Mouse (Mus musculus): ENCODE measurements around the gene Rexo4. TPM values are rescaled to one million over a fixed set of nuclear protein-coding genes. Genes with fewer than 3 reads are reported as not detected.

The Rexo4 gene
- total and polyA plus RNA-seq, 2 experiments from 2014 or later = 13.3 to 22.9 TPM

DNA sequence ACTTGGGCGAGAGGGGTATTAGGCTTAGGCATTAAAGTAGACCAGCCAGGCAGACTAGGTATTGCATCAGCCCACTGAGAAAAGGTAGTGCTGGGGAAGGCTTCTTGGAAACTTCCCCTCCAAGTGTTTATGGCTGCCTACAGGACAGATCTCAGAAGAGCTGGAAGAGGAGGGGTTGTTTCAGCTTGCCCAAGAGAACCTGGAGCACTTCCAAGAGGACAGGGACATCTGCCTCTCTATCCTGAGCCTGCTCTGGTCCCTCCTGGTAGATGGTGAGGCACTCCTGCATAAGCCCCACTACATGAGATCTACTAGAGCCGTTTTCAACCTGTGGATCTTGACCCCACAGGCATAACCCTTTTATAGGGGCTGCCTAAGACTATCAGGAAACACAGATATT, 13.8 kb downstream of the Rexo4 start:
- Histone ChIP-seq H3K9ac (replicated peaks; ENCODE audit: low read depth, low read length) (no peak overlapping the region), H3K9me3 (replicated peaks; ENCODE audit: control insufficient read depth, low read length) (no peaks in the 10 kb centered on the region), H3K27me3 (ENCODE audit: control insufficient read depth, insufficient read depth, low read length) (no peaks in the 10 kb centered on the region), H3K36me3 (replicated peaks; ENCODE audit: control insufficient read depth, insufficient read depth, low read length) (peaks cover 39% of the 10 kb centered on the region), H3K4me3 (ENCODE audit: low read depth, low read length) (no peak overlapping the region), H3K4me1 (ENCODE audit: control insufficient read depth, insufficient read depth) (no peaks in the 10 kb centered on the region), H3K4me2 (ENCODE audit: low read depth, low read length) (no peak overlapping the region), H3K27ac (ENCODE audit: low read depth) (no peak overlapping the region)
- ATAC-seq (ENCODE audit: insufficient read depth, low read depth) (no peak), DNase-seq (ENCODE audit: low spot score) (no peak)
- WGBS = 82% methylated on average over 2 of the region's 2 CpGs
- no peak for TF ChIP-seq EP300 (IDR thresholded peaks at IDR 0.05; ENCODE audit: low read depth)
- no peak for TF ChIP-seq CTCF (IDR thresholded peaks at IDR 0.05; ENCODE audit: low read depth)

DNA sequence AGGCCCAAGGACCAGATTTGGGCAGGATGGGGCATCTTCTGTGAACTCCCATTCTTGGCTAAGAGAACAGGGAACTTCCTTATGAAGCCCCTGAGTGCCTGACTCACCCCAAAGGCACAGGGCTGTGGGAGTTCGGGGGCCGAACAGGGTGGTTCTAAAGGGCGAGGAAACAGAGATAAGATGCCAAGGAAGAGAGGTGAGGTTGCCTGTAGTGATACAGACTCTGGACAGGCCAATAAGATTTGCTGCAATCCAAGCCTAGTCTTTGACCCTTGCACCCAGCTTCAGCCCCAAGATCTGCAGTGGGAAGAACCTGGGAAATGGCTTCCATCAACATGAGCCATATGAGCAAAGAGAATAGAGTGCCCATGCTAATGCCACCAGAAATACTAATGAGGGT, 20.9 kb downstream of the Rexo4 start:
- no peaks in the 10 kb centered on the region for H3K4me1 ChIP-seq (ENCODE audit: control insufficient read depth, insufficient read depth)
- H3K27me3 ChIP-seq (ENCODE audit: control insufficient read depth, insufficient read depth, low read length) = no peaks in the 10 kb centered on the region
- no peak overlapping the region for H3K9ac ChIP-seq (replicated peaks; ENCODE audit: low read depth, low read length)
- WGBS = 54% methylated on average over 3 of the region's 3 CpGs
- no peak overlapping the region for H3K4me3 ChIP-seq (ENCODE audit: low read depth, low read length)
- no peak overlapping the region for H3K4me2 ChIP-seq (ENCODE audit: low read depth, low read length)
- ATAC-seq (ENCODE audit: insufficient read depth, low read depth) (no peak), DNase-seq (ENCODE audit: low spot score) (no peak)
- TF ChIP-seq EP300 (IDR thresholded peaks at IDR 0.05; ENCODE audit: low read depth) = no peak
- TF ChIP-seq CTCF (IDR thresholded peaks at IDR 0.05; ENCODE audit: low read depth) = no peak
- H3K36me3 ChIP-seq (replicated peaks; ENCODE audit: control insufficient read depth, insufficient read depth, low read length) = no peaks in the 10 kb centered on the region; the same call in 1 of the 2 replicates
- no peak overlapping the region for H3K27ac ChIP-seq (ENCODE audit: low read depth)
- H3K9me3 ChIP-seq (replicated peaks; ENCODE audit: control insufficient read depth, low read length) = no peaks in the 10 kb centered on the region

DNA sequence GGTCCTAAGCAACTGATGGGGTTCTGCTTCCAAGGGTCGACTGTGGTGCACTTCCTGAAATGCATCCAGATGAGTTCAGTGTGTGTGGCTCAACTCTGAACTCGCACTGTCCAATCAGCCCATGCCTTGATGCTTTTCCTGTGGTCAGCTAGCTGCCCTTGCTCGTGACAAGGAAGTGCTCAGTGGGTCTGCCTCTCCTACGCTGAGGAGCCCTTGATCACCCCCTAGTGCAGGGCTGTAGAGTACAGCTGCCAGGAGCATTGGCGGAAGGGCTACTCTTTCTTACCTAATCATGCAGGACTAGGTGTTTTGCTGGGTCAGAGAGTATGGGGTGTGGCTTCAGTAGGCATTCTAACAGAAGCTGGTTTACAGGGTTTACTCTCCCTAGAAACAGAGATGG, 22.6 kb downstream of the Rexo4 start:
- no peak overlapping the region for H3K4me3 ChIP-seq (ENCODE audit: low read depth, low read length)
- DNase-seq (ENCODE audit: low spot score) = no peak
- H3K36me3 ChIP-seq (replicated peaks; ENCODE audit: control insufficient read depth, insufficient read depth, low read length) = no peaks in the 10 kb centered on the region
- H3K27me3 ChIP-seq (ENCODE audit: control insufficient read depth, insufficient read depth, low read length) = no peaks in the 10 kb centered on the region
- TF ChIP-seq CTCF (IDR thresholded peaks at IDR 0.05; ENCODE audit: low read depth) (no peak), EP300 (IDR thresholded peaks at IDR 0.05; ENCODE audit: low read depth) (no peak)
- 37% methylated on average over 5 of the region's 5 CpGs for WGBS
- H3K4me1 ChIP-seq (ENCODE audit: control insufficient read depth, insufficient read depth) = no peaks in the 10 kb centered on the region
- no peak overlapping the region for H3K9ac ChIP-seq (replicated peaks; ENCODE audit: low read depth, low read length)
- ATAC-seq (ENCODE audit: insufficient read depth, low read depth) = no peak
- no peak overlapping the region for H3K27ac ChIP-seq (ENCODE audit: low read depth)
- no peaks in the 10 kb centered on the region for H3K9me3 ChIP-seq (replicated peaks; ENCODE audit: control insufficient read depth, low read length)
- no peak overlapping the region for H3K4me2 ChIP-seq (ENCODE audit: low read depth, low read length)

DNA sequence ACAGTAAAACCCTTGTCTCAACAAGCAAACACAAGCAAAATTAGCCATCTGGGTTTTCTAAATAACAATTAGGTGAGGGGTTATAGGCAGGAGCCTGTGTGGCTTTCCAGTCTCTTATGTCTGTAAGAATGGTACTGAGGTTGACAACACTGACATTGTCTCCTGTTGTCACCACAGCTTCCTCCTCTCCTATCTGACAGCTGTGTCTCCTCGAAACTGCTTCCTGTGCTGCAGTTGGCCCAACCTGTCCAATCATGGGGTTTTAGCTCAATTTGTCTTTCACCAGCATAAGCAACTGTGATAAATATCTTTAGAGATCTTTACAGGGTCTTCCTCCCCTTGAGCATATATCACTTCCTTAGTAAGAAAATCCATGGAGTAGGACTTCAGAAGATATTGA, 27.8 kb downstream of the Rexo4 start:
- no peaks in the 10 kb centered on the region for H3K9me3 ChIP-seq (replicated peaks; ENCODE audit: control insufficient read depth, low read length)
- WGBS = 30% methylated on average over 1 of the region's 1 CpGs
- no peak overlapping the region for H3K27ac ChIP-seq (ENCODE audit: low read depth)
- no peaks in the 10 kb centered on the region for H3K27me3 ChIP-seq (ENCODE audit: control insufficient read depth, insufficient read depth, low read length)
- H3K4me1 ChIP-seq (ENCODE audit: control insufficient read depth, insufficient read depth) = peaks cover 13% of the 10 kb centered on the region
- H3K4me2 ChIP-seq (ENCODE audit: low read depth, low read length) = no peak overlapping the region
- DNase-seq (ENCODE audit: low spot score) (no peak), ATAC-seq (ENCODE audit: insufficient read depth, low read depth) (no peak)
- no peak overlapping the region for H3K4me3 ChIP-seq (ENCODE audit: low read depth, low read length)
- no peak for TF ChIP-seq EP300 (IDR thresholded peaks at IDR 0.05; ENCODE audit: low read depth)
- TF ChIP-seq CTCF (IDR thresholded peaks at IDR 0.05; ENCODE audit: low read depth) = no peak
- H3K36me3 ChIP-seq (replicated peaks; ENCODE audit: control insufficient read depth, insufficient read depth, low read length) = no peaks in the 10 kb centered on the region
- H3K9ac ChIP-seq (replicated peaks; ENCODE audit: low read depth, low read length) = no peak overlapping the region

DNA sequence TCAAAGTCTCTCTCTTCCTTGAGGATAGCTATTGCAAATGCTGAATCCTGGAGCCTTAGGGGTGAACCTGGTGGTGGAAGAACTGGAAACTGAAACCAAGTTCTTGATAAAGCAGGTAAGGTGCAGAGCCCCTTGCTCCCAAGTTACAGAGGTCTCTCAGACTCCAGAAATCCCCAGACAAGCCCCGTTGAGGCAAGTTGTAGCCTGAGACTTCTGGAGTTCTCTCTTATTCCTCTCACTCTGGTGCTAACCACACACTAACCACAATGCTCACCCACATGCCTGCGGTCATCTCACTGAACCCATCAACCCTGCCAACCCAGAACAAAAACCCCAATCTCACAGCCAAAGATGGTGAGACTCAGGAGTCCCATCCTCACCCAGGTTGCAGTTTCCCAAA, 28.9 kb downstream of the Rexo4 start:
- Histone ChIP-seq H3K27ac (ENCODE audit: low read depth) (no peak overlapping the region), H3K9ac (replicated peaks; ENCODE audit: low read depth, low read length) (no peak overlapping the region), H3K9me3 (replicated peaks; ENCODE audit: control insufficient read depth, low read length) (no peaks in the 10 kb centered on the region), H3K4me1 (ENCODE audit: control insufficient read depth, insufficient read depth) (peaks cover 24% of the 10 kb centered on the region), H3K4me3 (ENCODE audit: low read depth, low read length) (no peak overlapping the region), H3K27me3 (ENCODE audit: control insufficient read depth, insufficient read depth, low read length) (no peaks in the 10 kb centered on the region), H3K4me2 (ENCODE audit: low read depth, low read length) (no peak overlapping the region), H3K36me3 (replicated peaks; ENCODE audit: control insufficient read depth, insufficient read depth, low read length) (no peaks in the 10 kb centered on the region)
- 92% methylated on average over 2 of the region's 2 CpGs for WGBS
- ATAC-seq (ENCODE audit: insufficient read depth, low read depth) (no peak), DNase-seq (ENCODE audit: low spot score) (no peak)
- TF ChIP-seq EP300 (IDR thresholded peaks at IDR 0.05; ENCODE audit: low read depth) (no peak), CTCF (IDR thresholded peaks at IDR 0.05; ENCODE audit: low read depth) (no peak)

DNA sequence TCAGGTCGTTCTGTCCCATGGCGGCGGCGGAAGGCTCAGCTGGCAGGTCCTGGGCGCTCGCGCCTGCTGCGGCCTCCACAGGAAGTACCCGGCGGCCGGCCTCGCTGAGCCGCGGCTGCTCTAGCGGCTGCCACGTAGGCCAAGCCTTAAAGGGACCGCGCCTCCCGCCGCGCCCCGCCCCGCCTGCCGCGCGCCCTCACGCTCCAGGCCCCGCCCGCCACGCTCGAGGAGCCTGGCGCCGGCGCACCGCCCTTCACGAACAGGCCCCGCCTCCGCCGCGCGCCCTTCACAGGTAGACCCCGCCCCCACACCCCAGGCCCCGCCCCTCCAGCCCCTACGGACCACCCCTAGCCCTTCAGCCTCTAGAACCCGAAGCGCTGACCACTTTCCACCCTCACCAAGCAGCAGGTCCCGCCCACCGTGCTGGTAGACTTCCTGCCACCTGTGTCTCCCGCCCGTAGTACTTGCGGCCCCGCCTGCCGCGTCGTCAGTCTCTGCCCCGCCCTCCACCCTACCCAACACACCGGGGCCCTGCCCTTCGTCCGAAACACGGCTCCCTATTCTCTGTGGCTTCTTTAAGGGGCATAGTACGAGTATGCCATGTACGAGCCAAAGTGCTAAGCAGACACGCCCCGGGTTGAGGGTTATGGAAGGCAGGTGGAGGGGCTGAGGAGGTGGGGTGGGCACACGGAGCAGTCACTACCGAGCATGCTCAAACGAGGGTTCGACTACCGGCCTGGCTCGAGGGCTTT, 30.7 kb downstream of the Rexo4 start, which contains the start of the genes Surf4 and Stkld1:
Surf4 (minus strand) TSS at position 625 of the 752 bp plus-strand sequence.
Stkld1 (plus strand) TSS at position 744 of the 752 bp plus-strand sequence.
- Histone ChIP-seq H3K36me3 (replicated peaks; ENCODE audit: control insufficient read depth, insufficient read depth, low read length) (peaks cover 3% of the 10 kb centered on the region; the same call in 1 of the 2 replicates), H3K4me1 (ENCODE audit: control insufficient read depth, insufficient read depth) (peaks cover 25% of the 10 kb centered on the region), H3K27ac (ENCODE audit: low read depth) (peak within 1 kb of the TSS; percentile 94), H3K9me3 (replicated peaks; ENCODE audit: control insufficient read depth, low read length) (no peaks in the 10 kb centered on the region), H3K4me2 (ENCODE audit: low read depth, low read length) (peak within 1 kb of the TSS; percentile 79), H3K27me3 (ENCODE audit: control insufficient read depth, insufficient read depth, low read length) (no peaks in the 10 kb centered on the region), H3K4me3 (ENCODE audit: low read depth, low read length) (peak within 1 kb of the TSS; percentile 90), H3K9ac (replicated peaks; ENCODE audit: low read depth, low read length) (peak within 1 kb of the TSS; percentile 98)
- ATAC-seq (ENCODE audit: insufficient read depth, low read depth) = peak; percentile 97
- DNase-seq (ENCODE audit: low spot score) = peak; percentile 95
- WGBS = 2% methylated on average over 31 of the region's 70 CpGs
- TF ChIP-seq EP300 (IDR thresholded peaks at IDR 0.05; ENCODE audit: low read depth) = no peak
- TF ChIP-seq CTCF (IDR thresholded peaks at IDR 0.05; ENCODE audit: low read depth) = no peak
